Mouse (Mus musculus) liver, embryonic 13.5 days (tissue): Measurements from ENCODE around the gene Paqr9. TPM values are rescaled to one million over a fixed set of nuclear protein-coding genes. Genes with fewer than 3 reads are reported as not detected.

Experiments
- ATAC-seq: fragments of 200-750 bp; cut with Nextera tagmentation; 2 replicates; pipeline ENCODE4 v1.8.0; 2017; ENCODE audit warnings: low read depth, mild to moderate bottlenecking, moderate number of reproducible peaks, moderate library complexity
- DNase-seq: peaks from one replicate; pipeline ENCODE4 v3.0.0; 2022
- H3K27ac ChIP-seq: fragments of 300-500 bp; sonication (generic); 2 replicates; pipeline ENCODE4 v1.5.1; 2015; ENCODE audit warnings: moderate library complexity, mild to moderate bottlenecking, inconsistent platforms
- H3K27me3 ChIP-seq: fragments of 300-500 bp; sonication (generic); 2 replicates; pipeline ENCODE4 v1.6.1; 2015; ENCODE audit warnings: mild to moderate bottlenecking, inconsistent platforms
- H3K36me3 ChIP-seq: fragments of 300-500 bp; sonication (generic); 2 replicates; pipeline ENCODE4 v1.6.1; 2015; ENCODE audit warnings: mild to moderate bottlenecking, inconsistent platforms
- H3K4me1 ChIP-seq: fragments of 300-500 bp; sonication (generic); replicated peaks from 2 replicates; pipeline ENCODE4 v1.6.1; 2015; ENCODE audit warnings: inconsistent platforms
- H3K4me2 ChIP-seq: fragments of 300-500 bp; sonication (generic); 2 replicates; pipeline ENCODE4 v1.6.1; 2015; ENCODE audit warnings: inconsistent platforms, mild to moderate bottlenecking, moderate library complexity
- H3K4me3 ChIP-seq: fragments of 300-500 bp; sonication (generic); replicated peaks from 2 replicates; pipeline ENCODE4 v1.5.1; 2015; ENCODE audit warnings: mild to moderate bottlenecking, inconsistent platforms
- H3K9ac ChIP-seq: fragments of 300-500 bp; sonication (generic); 2 replicates; pipeline ENCODE4 v1.6.1; 2015; ENCODE audit warnings: mild to moderate bottlenecking, inconsistent platforms
- H3K9me3 ChIP-seq: fragments of 300-500 bp; sonication (generic); replicated peaks from 2 replicates; pipeline ENCODE4 v1.6.1; 2016; ENCODE audit warnings: inconsistent platforms
- WGBS: fragments of 180-500 bp; shearing (Covaris S2); methylation state at CpG from one replicate; pipeline ENCODE4 v1.1.7; 2015; ENCODE audit not compliant: insufficient replicate concordance; 5-methylcytosine and 5-hydroxymethylcytosine counted together
- polyA plus RNA-seq: library from polyadenylated mRNA; unstranded; fragments of >200 nt; fragmentation: Nextera tagmentation; extraction: Ambion mirVana; gene quantifications from 2 replicates; pipeline ENCODE4 v1.2.1, GENCODE M21; 2015

Gene Paqr9
- polyA plus RNA-seq, 1 experiment from 2014 or later: 8.5 TPM

- 13% methylated on average over 77 of the region's 78 CpGs for WGBS
- Histone ChIP-seq H3K9me3 (no peaks in the 10 kb centered on the region), H3K4me1 (peaks cover 63% of the 10 kb centered on the region), H3K4me2 (peak overlapping the region; percentile 88), H3K27ac (peak overlapping the region; percentile 80), H3K36me3 (peaks cover 7% of the 10 kb centered on the region; the same call in 1 of the 2 replicates), H3K9ac (peak overlapping the region; percentile 77), H3K27me3 (peaks cover 78% of the 10 kb centered on the region), H3K4me3 (peak overlapping the region; percentile 70)
- DNase-seq (no peak), ATAC-seq (no peak)
Measured at GRCm38 (mm10) chr9:95559936-95560735, 679 bp downstream of the Paqr9 start.

DNA sequence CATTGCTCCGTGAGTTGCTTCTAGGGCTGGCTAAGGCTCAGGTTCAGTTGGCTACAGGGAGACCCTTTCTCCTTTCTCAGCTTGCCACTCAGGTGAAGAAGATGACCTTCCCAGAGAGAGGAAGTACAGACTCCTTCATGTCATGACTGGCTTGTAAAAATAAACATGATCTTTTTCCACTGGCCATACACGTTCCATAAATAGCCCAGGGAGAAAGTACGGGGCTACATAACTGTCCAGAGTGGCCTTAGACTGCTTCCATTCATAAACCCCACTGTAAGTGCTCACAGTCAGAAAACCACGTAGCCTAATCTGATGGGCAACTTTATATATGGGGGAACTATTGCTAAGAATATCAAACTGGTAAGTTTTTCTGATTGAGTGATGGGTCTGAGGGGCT, 4.6 kb downstream of the Paqr9 start:
- ATAC-seq (no peak), DNase-seq (no peak)
- Histone ChIP-seq H3K27me3 (peaks cover 67% of the 10 kb centered on the region), H3K36me3 (peaks cover 7% of the 10 kb centered on the region; the same call in 1 of the 2 replicates), H3K4me2 (peak overlapping the region; percentile 15), H3K4me1 (peaks cover 26% of the 10 kb centered on the region), H3K9me3 (no peaks in the 10 kb centered on the region), H3K4me3 (peak overlapping the region; percentile 2; the same call in 1 of the 2 replicates), H3K9ac (peak overlapping the region; percentile 8; the same call in 1 of the 2 replicates), H3K27ac (no peak overlapping the region)
- 45% methylated on average over 4 of the region's 4 CpGs for WGBS

DNA sequence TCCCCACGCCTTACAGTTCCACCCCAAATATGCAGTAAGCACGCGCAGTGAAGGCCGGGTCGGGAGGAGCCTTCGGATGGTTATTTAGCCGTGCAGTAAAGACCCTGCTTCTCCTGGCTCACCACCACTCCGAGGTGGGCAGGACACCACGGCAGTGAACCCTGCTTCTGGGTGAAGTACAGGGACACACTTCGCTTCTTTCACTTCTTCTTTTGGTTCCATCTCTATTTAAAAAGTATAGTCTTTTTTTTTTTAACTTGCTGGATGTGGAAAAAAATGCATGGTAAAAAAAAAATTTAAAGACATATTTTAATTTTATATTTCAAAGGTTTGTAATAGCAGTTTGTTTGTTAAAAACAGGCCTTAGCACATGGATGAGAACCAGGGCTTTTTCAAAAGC, 6.9 kb downstream of the Paqr9 start:
- no peak overlapping the region for H3K9ac ChIP-seq
- H3K27me3 ChIP-seq: peaks cover 44% of the 10 kb centered on the region
- ATAC-seq: no peak
- 71% methylated on average over 10 of the region's 10 CpGs for WGBS
- no peak overlapping the region for H3K4me2 ChIP-seq
- H3K27ac ChIP-seq: no peak overlapping the region
- DNase-seq: no peak
- H3K9me3 ChIP-seq: no peaks in the 10 kb centered on the region
- H3K36me3 ChIP-seq: 0 out of 2 replicates have a peak, but pooled peaks cover 4% of the 10 kb centered on the region
- H3K4me1 ChIP-seq: peaks cover 11% of the 10 kb centered on the region
- H3K4me3 ChIP-seq: no peak overlapping the region

GRCm38 (mm10) chr9:95566931-95567330, 7.5 kb downstream of the Paqr9 start:
- DNase-seq (no peak), ATAC-seq (no peak)
- H3K4me1 ChIP-seq: peaks cover 10% of the 10 kb centered on the region
- H3K36me3 ChIP-seq: 0 out of 2 replicates have a peak, but pooled peaks cover 4% of the 10 kb centered on the region
- no peak overlapping the region for H3K4me2 ChIP-seq
- no peaks in the 10 kb centered on the region for H3K9me3 ChIP-seq
- H3K27ac ChIP-seq: no peak overlapping the region
- 60% methylated on average over 5 of the region's 5 CpGs for WGBS
- no peak overlapping the region for H3K4me3 ChIP-seq
- peaks cover 38% of the 10 kb centered on the region for H3K27me3 ChIP-seq
- H3K9ac ChIP-seq: no peak overlapping the region

DNA sequence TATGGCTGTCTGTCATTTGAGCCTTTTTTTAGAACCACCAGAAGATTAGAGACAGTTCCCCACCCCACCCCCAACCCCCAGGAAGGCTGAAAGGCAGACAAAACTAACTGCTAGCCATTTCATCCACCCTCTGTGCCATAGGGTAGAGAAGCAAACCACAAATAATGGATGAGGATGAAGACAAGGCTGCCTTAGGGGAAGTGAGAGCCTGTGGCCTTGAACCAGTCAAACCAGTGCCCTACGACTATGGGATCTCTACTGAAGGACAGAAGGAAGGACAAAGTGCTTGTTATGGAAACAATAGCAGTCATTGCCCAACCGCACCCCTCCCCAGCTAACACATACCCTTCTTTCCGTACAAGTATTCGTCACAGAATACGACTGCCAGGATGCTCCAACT, 9.8 kb downstream of the Paqr9 start:
- Histone ChIP-seq H3K9ac (no peak overlapping the region), H3K27me3 (peaks cover 15% of the 10 kb centered on the region), H3K4me2 (no peak overlapping the region), H3K4me3 (no peak overlapping the region), H3K4me1 (peaks cover 11% of the 10 kb centered on the region), H3K27ac (no peak overlapping the region), H3K9me3 (no peaks in the 10 kb centered on the region), H3K36me3 (no peaks in the 10 kb centered on the region)
- ATAC-seq: no peak
- no peak for DNase-seq
- WGBS: 84% methylated on average over 5 of the region's 5 CpGs

- Histone ChIP-seq H3K36me3 (no peaks in the 10 kb centered on the region), H3K4me3 (no peak overlapping the region), H3K9me3 (no peaks in the 10 kb centered on the region), H3K4me1 (peaks cover 11% of the 10 kb centered on the region), H3K27ac (no peak overlapping the region), H3K27me3 (peaks cover 11% of the 10 kb centered on the region), H3K4me2 (no peak overlapping the region), H3K9ac (no peak overlapping the region)
- 60% methylated on average over 5 of the region's 5 CpGs for WGBS
- ATAC-seq (no peak), DNase-seq (no peak)
Measured at GRCm38 (mm10) chr9:95569966-95570365, 10.5 kb downstream of the Paqr9 start.

GRCm38 (mm10) chr9:95570604-95571003, 11.1 kb downstream of the Paqr9 start:
- DNase-seq: no peak
- 67% methylated on average over 4 of the region's 4 CpGs for WGBS
- H3K27ac ChIP-seq: no peak overlapping the region
- ATAC-seq: no peak
- H3K27me3 ChIP-seq: peaks cover 5% of the 10 kb centered on the region
- H3K4me3 ChIP-seq: no peak overlapping the region
- peaks cover 11% of the 10 kb centered on the region for H3K4me1 ChIP-seq
- H3K9me3 ChIP-seq: no peaks in the 10 kb centered on the region
- H3K4me2 ChIP-seq: no peak overlapping the region
- H3K36me3 ChIP-seq: no peaks in the 10 kb centered on the region
- H3K9ac ChIP-seq: no peak overlapping the region

GRCm38 (mm10) chr9:95571494-95571893, 12.0 kb downstream of the Paqr9 start:
- H3K9ac ChIP-seq: no peak overlapping the region
- H3K27me3 ChIP-seq: no peaks in the 10 kb centered on the region; the same call in 1 of the 2 replicates
- no peak overlapping the region for H3K4me2 ChIP-seq
- WGBS: 70% methylated on average over 4 of the region's 4 CpGs
- no peak for ATAC-seq
- peaks cover 11% of the 10 kb centered on the region for H3K4me1 ChIP-seq
- no peaks in the 10 kb centered on the region for H3K36me3 ChIP-seq
- no peak overlapping the region for H3K27ac ChIP-seq
- no peaks in the 10 kb centered on the region for H3K9me3 ChIP-seq
- DNase-seq: no peak
- no peak overlapping the region for H3K4me3 ChIP-seq

- Histone ChIP-seq H3K4me1 (peaks cover 11% of the 10 kb centered on the region), H3K27ac (no peak overlapping the region), H3K4me3 (no peak overlapping the region), H3K27me3 (no peaks in the 10 kb centered on the region; the same call in 1 of the 2 replicates), H3K9ac (no peak overlapping the region), H3K9me3 (no peaks in the 10 kb centered on the region), H3K36me3 (no peaks in the 10 kb centered on the region), H3K4me2 (no peak overlapping the region)
- no peak for ATAC-seq
- WGBS: 48% methylated on average over 5 of the region's 5 CpGs
- DNase-seq: no peak
Measured at GRCm38 (mm10) chr9:95572558-95572957, 13.1 kb downstream of the Paqr9 start.

GRCm38 (mm10) chr9:95574116-95574515, 14.7 kb downstream of the Paqr9 start:
- Histone ChIP-seq H3K9me3 (no peaks in the 10 kb centered on the region), H3K4me3 (no peak overlapping the region), H3K4me2 (no peak overlapping the region), H3K27me3 (no peaks in the 10 kb centered on the region; the same call in 1 of the 2 replicates), H3K4me1 (peaks cover 11% of the 10 kb centered on the region), H3K27ac (no peak overlapping the region), H3K36me3 (no peaks in the 10 kb centered on the region), H3K9ac (no peak overlapping the region)
- 62% methylated on average over 4 of the region's 4 CpGs for WGBS
- no peak for DNase-seq
- no peak for ATAC-seq

DNA sequence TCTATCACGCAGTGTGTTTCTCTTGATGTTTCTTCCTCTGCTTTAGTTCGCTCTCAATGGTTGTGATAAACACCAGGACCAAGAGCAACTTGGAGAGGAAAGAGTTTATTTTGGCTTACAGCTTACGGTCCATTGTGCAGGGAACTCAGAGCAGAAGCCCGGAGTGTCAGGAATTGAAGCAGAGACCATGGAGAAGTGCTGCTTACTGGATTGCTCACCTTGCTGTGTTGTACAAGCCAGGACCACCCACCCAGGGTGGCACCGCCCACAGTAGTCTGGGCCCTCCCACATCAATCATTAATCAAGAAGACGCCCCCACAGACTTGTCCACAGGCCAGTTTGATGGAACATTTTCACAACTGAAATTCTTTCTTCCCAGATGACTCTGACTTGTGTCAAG, 18.0 kb downstream of the Paqr9 start:
- 67% methylated on average over 6 of the region's 6 CpGs for WGBS
- DNase-seq: no peak
- Histone ChIP-seq H3K4me2 (no peak overlapping the region), H3K4me1 (peaks cover 2% of the 10 kb centered on the region), H3K9ac (no peak overlapping the region), H3K9me3 (no peaks in the 10 kb centered on the region), H3K36me3 (no peaks in the 10 kb centered on the region), H3K27me3 (peaks cover 18% of the 10 kb centered on the region), H3K4me3 (no peak overlapping the region), H3K27ac (no peak overlapping the region)
- ATAC-seq: no peak
